14 mouse cellular contexts compared by ENCODE assay signal in the genomic region with DNA sequence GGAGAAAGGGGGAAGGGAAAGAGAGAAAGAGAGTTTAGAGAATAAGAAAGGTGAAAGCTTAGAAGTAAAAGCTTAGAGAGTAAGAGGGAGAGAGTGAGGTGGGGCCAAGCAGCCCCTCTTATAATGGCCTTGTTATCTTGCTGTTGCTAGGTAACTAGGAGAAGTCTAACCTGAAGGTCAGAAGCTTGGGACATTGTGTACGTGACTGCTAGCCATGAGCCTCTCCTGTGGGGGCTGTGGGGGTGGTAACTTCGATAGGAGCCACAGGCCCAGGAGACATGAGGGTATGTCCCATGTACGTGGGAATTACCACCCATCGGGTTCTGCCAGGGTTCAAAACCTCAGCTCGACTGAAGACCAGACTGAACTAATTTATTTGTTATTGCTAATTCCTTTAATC.
A peak's percentile ranks its signal among the peaks of the same experiment; 100 is the strongest.
DNase-seq lines count a peak whose midpoint lies in the region; ATAC-seq lines count a peak whose summit lies in the region.
"Had no signal": no experiment of that assay in that cellular context is flagged by ENCODE, and none has a peak within 500 bp of the region (broad histone marks: within the 10 kb centered on the region; RNA-seq: fewer than 3 reads in every experiment).

No protein-coding gene starts in this region.

- H3K9ac ChIP-seq in lung, embryonic 16.5 days (ENCODE audit: low read length): no peak overlapping the region
- no peak overlapping the region for H3K9ac ChIP-seq in heart, embryonic 16.5 days (ENCODE audit: low read length)
- H3K9ac ChIP-seq: liver, embryonic 12.5 days had no signal

- H3K4me1 ChIP-seq in lung, embryonic 16.5 days (replicated peaks; ENCODE audit: control insufficient read depth, insufficient read depth, low read length): no peaks in the 10 kb centered on the region; the same call in 1 of the 2 replicates
- peaks cover 2% of the 10 kb centered on the region; the same call in 1 of the 2 replicates for H3K4me1 ChIP-seq in brown adipose tissue, adult 24 weeks (ENCODE audit: control insufficient read depth, insufficient read depth, insufficient read length, low read length)
- peaks cover 4% of the 10 kb centered on the region for H3K4me1 ChIP-seq in heart, embryonic 16.5 days (ENCODE audit: control insufficient read depth, insufficient read depth, low read length)

- peaks cover 2% of the 10 kb centered on the region; the same call in 1 of the 2 replicates for H3K36me3 ChIP-seq in lung, embryonic 16.5 days (ENCODE audit: control insufficient read depth, insufficient read depth, low read length)
- peaks cover 7% of the 10 kb centered on the region for H3K36me3 ChIP-seq in heart, embryonic 16.5 days (ENCODE audit: control insufficient read depth, insufficient read depth)

- WGBS in lung, embryonic 16.5 days: 65% methylated on average over 5 of the region's 5 CpGs
- WGBS in heart, embryonic 16.5 days: 66% methylated on average over 5 of the region's 5 CpGs

- H3K9me3 ChIP-seq in lung, embryonic 16.5 days (ENCODE audit: control insufficient read depth, low read length): no peaks in the 10 kb centered on the region; the same call in 1 of the 2 replicates
- H3K9me3 ChIP-seq in heart, embryonic 16.5 days (replicated peaks; ENCODE audit: control insufficient read depth, low read length): peaks cover 2% of the 10 kb centered on the region; the same call in 1 of the 2 replicates
- H3K9me3 ChIP-seq: liver, embryonic 12.5 days had no signal

- intact Hi-C loops in heart, postnatal 25 days (cut with DNase I): no loop called here

- peak; percentile 67 to 69 for DNase-seq in heart, adult 18-20 months
- DNase-seq in heart, postnatal 25 days (ENCODE audit: low spot score): no peak
- no peak for DNase-seq in lung, postnatal 25 days (ENCODE audit: low spot score)
- no peak for DNase-seq in spleen, postnatal 36 days (ENCODE audit: low spot score in 2 of 2)
- DNase-seq: B cell, adult 2 months; thymus, postnatal 14 days had no signal

- H3K27ac ChIP-seq in lung, embryonic 16.5 days (ENCODE audit: low read length): peak overlapping the region; percentile 16; the same call in 1 of the 2 replicates
- 0 out of 2 replicates have a peak overlapping the region, but pooled peaks have one; percentile 39 for H3K27ac ChIP-seq in brown adipose tissue, adult 24 weeks (replicated peaks; ENCODE audit: low read depth, low read length)
- peak overlapping the region; percentile 68 for H3K27ac ChIP-seq in heart, embryonic 16.5 days (ENCODE audit: low read length)
- H3K27ac ChIP-seq: hindbrain, embryonic 10.5 days; liver, embryonic 12.5 days had no signal

- no peak overlapping the region for H3K4me3 ChIP-seq in lung, embryonic 16.5 days (ENCODE audit: low read length)
- no peak overlapping the region for H3K4me3 ChIP-seq in brown adipose tissue, adult 24 weeks (ENCODE audit: insufficient read depth, low read depth, low read length)
- H3K4me3 ChIP-seq in heart, embryonic 16.5 days (ENCODE audit: low read length): no peak overlapping the region
- H3K4me3 ChIP-seq: hindbrain, embryonic 10.5 days; liver, embryonic 12.5 days had no signal

- no peak overlapping the region for H3K4me2 ChIP-seq in lung, embryonic 16.5 days (ENCODE audit: low read depth, low read length)
- H3K4me2 ChIP-seq in heart, embryonic 16.5 days (ENCODE audit: low read depth, low read length): no peak overlapping the region
- H3K4me2 ChIP-seq: liver, embryonic 12.5 days had no signal

- ATAC-seq in lung, embryonic 16.5 days (ENCODE audit: low read depth): peak; percentile 56; the same call in 1 of the 2 replicates
- no peak for ATAC-seq in heart, embryonic 16.5 days (replicated peaks; ENCODE audit: extremely low read depth, insufficient read depth, low FRiP score)
- no peak for ATAC-seq in frontal cortex, adult (ENCODE audit: low TSS enrichment)
- ATAC-seq: forebrain, embryonic 14.5 days; liver, embryonic 12.5 days; Patski had no signal

- H3K27me3 ChIP-seq in lung, embryonic 16.5 days (ENCODE audit: control insufficient read depth, insufficient read depth, low read depth, low read length): no peaks in the 10 kb centered on the region
- H3K27me3 ChIP-seq in heart, embryonic 16.5 days (ENCODE audit: control insufficient read depth, insufficient read depth, low read length): no peaks in the 10 kb centered on the region
- H3K27me3 ChIP-seq: liver, embryonic 12.5 days; Patski had no signal

Comparison
In these comparisons a context has a peak if more than half of its experiments do, and no peak if none do; other contexts are left out.
1. DNase-seq: peak in heart, adult 18-20 months (2 of 2); none in heart, postnatal 25 days (single experiment), lung, postnatal 25 days (single experiment) and spleen, postnatal 36 days (0 of 2).
2. H3K27ac ChIP-seq: peak in every context shown above with its lines; median percentile 68 in heart, embryonic 16.5 days; 39 in brown adipose tissue, adult 24 weeks; 16 in lung, embryonic 16.5 days.